Mouse (Mus musculus): ENCODE measurements at regions not wholly inside any gene's neighbourhood (a gene's known extent, or its start where the extent isn't known, plus 50 kb on each side); places are given as distances from the start of the nearest gene placed in this dataset.
A peak's percentile ranks its signal among the peaks of the same experiment; 100 is the strongest.

DNA sequence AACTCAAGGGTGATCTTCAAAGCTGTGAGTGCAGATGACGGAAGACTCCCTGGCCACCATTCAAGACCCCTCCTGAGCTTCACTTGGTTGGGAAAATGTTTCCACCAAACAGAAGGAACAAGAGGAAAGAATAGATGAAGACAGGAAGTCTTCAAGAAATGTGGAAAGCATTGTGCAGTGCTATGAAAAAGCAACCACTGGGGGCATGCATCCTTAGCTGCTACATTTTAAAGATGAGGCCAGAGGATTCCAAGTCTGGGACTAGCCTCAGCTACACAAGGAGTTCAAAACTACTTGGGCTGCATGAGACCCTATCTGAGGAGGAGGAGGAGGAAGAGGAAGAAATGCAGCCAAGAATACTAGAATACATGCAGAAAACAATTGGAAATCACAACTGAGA is 207.6 kb upstream of the Hes1 start:
- ATAC-seq (ENCODE audit: low FRiP score, low read depth), result no peak
- H3K9me3 ChIP-seq, result no peaks in the 10 kb centered on the region
- 0 out of 2 replicates have a peak, but pooled peaks cover 5% of the 10 kb centered on the region for H3K4me1 ChIP-seq
- no peak overlapping the region for H3K4me3 ChIP-seq
- no peaks in the 10 kb centered on the region for H3K36me3 ChIP-seq
- no peak overlapping the region for H3K4me2 ChIP-seq (replicated peaks)
- H3K9ac ChIP-seq, result no peak overlapping the region
- peaks cover 19% of the 10 kb centered on the region for H3K27me3 ChIP-seq (replicated peaks)
- no peak overlapping the region for H3K27ac ChIP-seq
- WGBS, result 93% methylated on average over 1 of the region's 1 CpGs

DNA sequence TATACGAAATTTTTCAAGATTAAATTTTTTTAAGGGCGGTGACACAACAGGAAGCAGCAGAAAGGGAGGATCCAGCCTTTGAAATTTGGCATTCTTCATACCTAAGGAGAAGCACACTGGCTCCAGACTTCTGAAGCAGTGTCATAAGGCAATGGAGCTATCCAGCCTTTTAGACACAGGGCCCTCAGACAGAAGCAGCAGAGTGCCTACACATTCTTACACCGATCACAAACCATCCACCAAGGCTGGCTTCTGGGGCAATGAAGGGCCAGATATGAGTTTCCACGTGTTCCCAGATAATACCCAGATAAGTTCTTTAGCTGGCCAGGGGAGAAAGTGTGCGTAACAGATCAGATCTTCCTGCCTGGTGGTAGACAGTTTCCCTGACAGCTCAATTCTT is 205.5 kb upstream of the Hes1 start:
- 80% methylated on average over 5 of the region's 5 CpGs for WGBS

GRCm38 (mm10) chr16:29860306-29860705 is 203.9 kb upstream of the Hes1 start:
- Histone ChIP-seq H3K27me3 (replicated peaks) (peaks cover 23% of the 10 kb centered on the region), H3K4me1 (0 out of 2 replicates have a peak, but pooled peaks cover 5% of the 10 kb centered on the region), H3K4me3 (no peak overlapping the region), H3K27ac (no peak overlapping the region), H3K9ac (no peak overlapping the region), H3K4me2 (replicated peaks) (no peak overlapping the region), H3K36me3 (no peaks in the 10 kb centered on the region), H3K9me3 (no peaks in the 10 kb centered on the region)
- ATAC-seq (ENCODE audit: low FRiP score, low read depth), result no peak
- 12% methylated on average over 6 of the region's 6 CpGs for WGBS

More for the DNA sequence above, 205.5 kb upstream of the Hes1 start:
- peaks cover 19% of the 10 kb centered on the region for H3K27me3 ChIP-seq (replicated peaks)
- H3K27ac ChIP-seq, result no peak overlapping the region
- H3K9me3 ChIP-seq, result no peaks in the 10 kb centered on the region
- 0 out of 2 replicates have a peak, but pooled peaks cover 5% of the 10 kb centered on the region for H3K4me1 ChIP-seq
- H3K4me2 ChIP-seq (replicated peaks), result no peak overlapping the region
- H3K36me3 ChIP-seq, result no peaks in the 10 kb centered on the region
- ATAC-seq (ENCODE audit: low FRiP score, low read depth), result no peak
- H3K9ac ChIP-seq, result no peak overlapping the region
- H3K4me3 ChIP-seq, result no peak overlapping the region

DNA sequence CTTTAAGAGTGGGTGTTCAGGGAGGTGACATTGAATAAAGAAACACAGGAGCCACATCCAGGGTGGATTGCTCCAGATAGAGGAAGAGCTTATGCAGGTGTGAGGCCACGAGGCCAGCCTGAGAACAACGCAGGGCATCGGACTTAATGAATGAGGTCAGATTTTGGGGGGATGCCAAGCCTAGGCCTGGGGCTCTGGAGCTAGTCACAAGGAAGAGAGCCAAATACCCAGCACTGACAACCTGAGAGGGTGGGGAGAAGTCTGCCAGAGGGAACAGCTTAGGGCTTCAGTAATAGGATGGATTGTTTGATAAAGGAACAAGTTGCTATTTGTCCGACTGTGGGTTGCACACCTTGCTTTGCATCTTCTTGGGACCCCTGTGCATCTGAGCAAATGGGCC is 203.1 kb upstream of the Hes1 start:
- Histone ChIP-seq H3K27ac (no peak overlapping the region), H3K4me1 (0 out of 2 replicates have a peak, but pooled peaks cover 5% of the 10 kb centered on the region), H3K9ac (no peak overlapping the region), H3K4me2 (replicated peaks) (no peak overlapping the region), H3K27me3 (replicated peaks) (peaks cover 23% of the 10 kb centered on the region), H3K36me3 (no peaks in the 10 kb centered on the region), H3K9me3 (no peaks in the 10 kb centered on the region), H3K4me3 (no peak overlapping the region)
- ATAC-seq (ENCODE audit: low FRiP score, low read depth), result no peak
- whole genome bisulfite sequencing, result 52% methylated on average over 4 of the region's 4 CpGs

- ATAC-seq (ENCODE audit: low FRiP score, low read depth), result no peak
- no peaks in the 10 kb centered on the region for H3K9me3 ChIP-seq
- no peak overlapping the region for H3K4me2 ChIP-seq (replicated peaks)
- peaks cover 15% of the 10 kb centered on the region; the same call in 1 of the 2 replicates for H3K27me3 ChIP-seq (replicated peaks)
- no peak overlapping the region for H3K27ac ChIP-seq
- no peaks in the 10 kb centered on the region for H3K36me3 ChIP-seq
- H3K4me1 ChIP-seq, result 0 out of 2 replicates have a peak, but pooled peaks cover 5% of the 10 kb centered on the region
- H3K4me3 ChIP-seq, result no peak overlapping the region
- 73% methylated on average over 17 of the region's 17 CpGs for WGBS
- no peak overlapping the region for H3K9ac ChIP-seq
Measured at GRCm38 (mm10) chr16:29865075-29865740, 199.0 kb upstream of the Hes1 start.

DNA sequence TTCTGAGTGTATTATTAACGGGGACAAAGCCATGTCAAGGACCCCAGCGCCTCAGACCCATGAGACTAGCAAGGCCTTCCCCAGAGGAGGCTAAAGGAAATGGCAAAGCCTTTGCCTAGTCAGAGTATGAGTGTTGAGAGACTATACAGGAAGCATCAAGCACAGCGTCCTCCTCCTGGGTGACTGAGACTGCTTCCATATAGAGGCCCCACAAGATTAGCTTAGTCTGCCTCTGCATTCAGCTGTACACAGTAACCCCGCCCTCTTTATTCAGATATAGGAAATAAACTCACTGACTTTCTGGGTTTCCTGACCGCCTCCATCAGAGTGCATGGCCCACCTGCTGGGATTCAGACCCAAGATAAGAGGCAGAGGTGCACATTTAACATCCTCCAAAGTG is 192.8 kb upstream of the Hes1 start:
- H3K4me2 ChIP-seq (replicated peaks), result no peak overlapping the region
- no peak for ATAC-seq (ENCODE audit: low FRiP score, low read depth)
- H3K27me3 ChIP-seq (replicated peaks), result no peaks in the 10 kb centered on the region
- WGBS, result 86% methylated on average over 5 of the region's 5 CpGs
- H3K36me3 ChIP-seq, result no peaks in the 10 kb centered on the region
- H3K9ac ChIP-seq, result no peak overlapping the region
- no peak overlapping the region for H3K27ac ChIP-seq
- H3K9me3 ChIP-seq, result no peaks in the 10 kb centered on the region
- peaks cover 5% of the 10 kb centered on the region for H3K4me1 ChIP-seq
- H3K4me3 ChIP-seq, result no peak overlapping the region

DNA sequence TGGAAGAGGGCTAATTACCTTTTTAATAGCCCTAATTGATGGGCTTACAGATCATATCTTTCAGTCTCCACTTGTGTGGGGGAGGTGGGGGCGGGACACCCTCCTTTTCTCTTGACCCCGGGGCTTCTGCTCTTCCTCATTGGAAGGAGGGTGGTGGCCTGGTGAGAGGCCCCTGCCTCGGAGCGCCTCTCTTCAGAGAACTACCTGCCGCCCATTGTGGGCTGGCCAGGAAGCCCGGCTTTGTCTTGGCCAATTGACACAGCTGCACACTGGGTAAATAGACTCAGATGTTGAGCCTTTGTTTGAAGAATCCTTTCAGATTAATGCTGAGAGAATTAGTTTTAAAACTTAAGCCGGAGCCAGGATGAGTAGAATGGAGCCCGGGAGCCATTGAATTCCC is 188.0 kb upstream of the Hes1 start:
- peaks cover 7% of the 10 kb centered on the region for H3K4me1 ChIP-seq
- H3K4me2 ChIP-seq (replicated peaks), result peak overlapping the region; percentile 22; the same call in 1 of the 2 replicates
- no peaks in the 10 kb centered on the region for H3K9me3 ChIP-seq
- H3K9ac ChIP-seq, result no peak overlapping the region
- 8% methylated on average over 8 of the region's 8 CpGs for WGBS
- H3K4me3 ChIP-seq, result no peak overlapping the region
- peaks cover 11% of the 10 kb centered on the region for H3K27me3 ChIP-seq (replicated peaks)
- H3K27ac ChIP-seq, result no peak overlapping the region
- no peak for ATAC-seq (ENCODE audit: low FRiP score, low read depth)
- no peaks in the 10 kb centered on the region for H3K36me3 ChIP-seq

DNA sequence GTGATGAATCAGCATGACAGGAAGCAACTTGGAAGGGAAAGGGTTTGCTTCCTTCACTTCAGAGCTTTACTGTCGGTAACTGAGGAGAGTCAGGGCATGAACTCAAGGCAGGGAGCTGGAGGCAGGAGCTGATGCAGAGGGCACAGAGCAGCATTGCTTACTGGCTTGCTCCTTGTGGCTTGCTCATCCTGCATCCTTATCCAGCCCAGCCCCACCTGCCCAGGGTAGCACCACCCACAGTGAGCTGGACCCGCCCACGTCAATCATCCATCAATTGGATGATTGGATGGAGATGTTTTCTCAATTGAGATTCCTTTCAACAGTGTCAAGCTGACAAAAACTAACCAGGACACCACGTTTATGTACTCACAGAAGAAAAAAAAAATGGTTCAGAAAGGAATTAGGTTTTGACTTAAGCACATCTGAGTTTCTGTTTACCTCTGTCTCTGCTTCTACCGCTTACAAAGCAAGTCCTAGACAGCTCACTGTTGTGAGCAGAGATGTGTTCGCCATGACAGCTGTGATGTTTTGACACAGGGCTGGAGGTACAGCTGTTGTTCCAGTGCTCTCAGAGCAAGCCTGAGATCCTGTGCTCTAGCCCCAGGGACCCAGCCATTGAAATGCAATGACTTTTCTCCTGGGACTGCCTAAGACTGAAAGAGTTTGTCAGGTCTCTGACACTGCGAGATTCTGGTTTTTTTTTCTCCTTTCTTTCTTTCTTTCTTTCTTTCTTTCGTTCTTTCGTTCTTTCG is 186.6 kb upstream of the Hes1 start:
- ATAC-seq (ENCODE audit: low FRiP score, low read depth), result no peak
- no peak overlapping the region for H3K4me2 ChIP-seq (replicated peaks)
- 25% methylated on average over 10 of the region's 10 CpGs for WGBS
- peaks cover 15% of the 10 kb centered on the region for H3K27me3 ChIP-seq (replicated peaks)
- H3K9ac ChIP-seq, result no peak overlapping the region
- no peak overlapping the region for H3K27ac ChIP-seq
- peaks cover 10% of the 10 kb centered on the region for H3K4me1 ChIP-seq
- H3K36me3 ChIP-seq, result no peaks in the 10 kb centered on the region
- H3K9me3 ChIP-seq, result no peaks in the 10 kb centered on the region
- H3K4me3 ChIP-seq, result no peak overlapping the region

DNA sequence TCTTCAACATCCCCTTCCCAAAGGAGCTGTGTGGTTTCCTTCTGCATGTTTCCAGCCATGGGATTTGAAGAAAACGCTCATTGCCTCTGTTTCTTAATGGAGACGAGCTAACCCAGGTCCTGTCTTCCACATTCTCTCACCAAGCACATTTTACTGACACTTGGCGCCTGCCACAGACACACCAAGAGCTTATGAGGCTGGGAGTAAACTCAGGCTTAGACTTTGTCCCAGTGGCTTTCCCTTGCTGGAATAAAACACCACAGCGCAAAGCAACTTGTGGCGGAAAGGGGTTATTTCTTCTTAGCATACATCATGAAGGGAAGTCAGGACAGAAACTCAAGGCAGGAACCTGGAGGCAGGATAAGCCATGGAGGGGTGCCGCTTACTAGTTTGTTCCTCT is 184.5 kb upstream of the Hes1 start:
- H3K36me3 ChIP-seq, result no peaks in the 10 kb centered on the region
- H3K4me3 ChIP-seq, result no peak overlapping the region
- H3K4me2 ChIP-seq (replicated peaks), result no peak overlapping the region
- no peaks in the 10 kb centered on the region for H3K9me3 ChIP-seq
- WGBS, result 81% methylated on average over 6 of the region's 6 CpGs
- H3K27me3 ChIP-seq (replicated peaks), result peaks cover 15% of the 10 kb centered on the region
- H3K4me1 ChIP-seq, result peaks cover 21% of the 10 kb centered on the region
- ATAC-seq (ENCODE audit: low FRiP score, low read depth), result no peak
- no peak overlapping the region for H3K9ac ChIP-seq
- no peak overlapping the region for H3K27ac ChIP-seq

DNA sequence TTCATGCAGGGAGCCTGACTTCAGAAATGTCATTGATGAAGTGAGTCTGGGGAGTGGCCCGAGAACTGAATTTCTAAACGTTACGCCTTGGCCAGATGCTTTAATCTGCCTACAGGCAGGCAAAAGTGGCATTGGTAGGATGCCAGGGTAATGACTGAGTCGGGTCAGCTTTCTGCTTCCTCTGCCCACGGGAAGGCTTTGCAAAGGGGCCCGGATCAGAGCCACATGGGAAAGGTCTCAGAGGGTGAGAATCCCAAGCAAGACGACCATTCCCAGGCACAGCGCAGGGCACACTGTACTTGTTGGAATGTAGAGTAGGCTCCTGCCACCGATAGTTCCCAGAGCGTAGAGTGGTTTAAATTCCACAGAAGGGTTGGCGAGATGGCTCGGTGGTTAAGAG is 182.7 kb upstream of the Hes1 start:
- H3K4me3 ChIP-seq, result no peak overlapping the region

GRCm38 (mm10) chr16:29882226-29882972 is 181.8 kb upstream of the Hes1 start:
- no peaks in the 10 kb centered on the region for H3K36me3 ChIP-seq
- no peak overlapping the region for H3K9ac ChIP-seq
- H3K27me3 ChIP-seq (replicated peaks), result peaks cover 21% of the 10 kb centered on the region
- no peak overlapping the region for H3K4me2 ChIP-seq (replicated peaks)
- H3K27ac ChIP-seq, result no peak overlapping the region
- H3K9me3 ChIP-seq, result no peaks in the 10 kb centered on the region
- H3K4me3 ChIP-seq, result no peak overlapping the region
- ATAC-seq (ENCODE audit: low FRiP score, low read depth), result peak; percentile 67
- 10% methylated on average over 10 of the region's 10 CpGs for WGBS
- H3K4me1 ChIP-seq, result peaks cover 14% of the 10 kb centered on the region

More for the DNA sequence above, 182.7 kb upstream of the Hes1 start:
- ATAC-seq (ENCODE audit: low FRiP score, low read depth), result no peak
- 47% methylated on average over 12 of the region's 12 CpGs for WGBS
- Histone ChIP-seq H3K27ac (no peak overlapping the region), H3K9me3 (no peaks in the 10 kb centered on the region), H3K36me3 (no peaks in the 10 kb centered on the region), H3K9ac (no peak overlapping the region), H3K27me3 (replicated peaks) (peaks cover 21% of the 10 kb centered on the region), H3K4me2 (replicated peaks) (no peak overlapping the region), H3K4me1 (peaks cover 15% of the 10 kb centered on the region)

Measured in neural tube, embryonic 12.5 days (tissue).